Mouse (Mus musculus) spleen, adult 10 weeks (tissue): Measurements from ENCODE around the gene Gm29427. TPM values are rescaled to one million over a fixed set of nuclear protein-coding genes. Genes with fewer than 3 reads are reported as not detected.

Experiments used
- polyA plus RNA-seq: library from polyadenylated mRNA; stranded (reverse); fragments of 350-450 nt; fragmentation: Illumina TruSeq; extraction: RNeasy Lipid Tissue Mini Kit (QIAGEN cat#74804); gene quantifications from one replicate; pipeline ENCODE4 v1.2.3, GENCODE M21; 2015; ENCODE audit warnings: low replicate concordance; ENCODE audit not compliant: insufficient read depth

Gene Gm29427
- polyA plus RNA-seq: 0.28 TPM

DNA sequence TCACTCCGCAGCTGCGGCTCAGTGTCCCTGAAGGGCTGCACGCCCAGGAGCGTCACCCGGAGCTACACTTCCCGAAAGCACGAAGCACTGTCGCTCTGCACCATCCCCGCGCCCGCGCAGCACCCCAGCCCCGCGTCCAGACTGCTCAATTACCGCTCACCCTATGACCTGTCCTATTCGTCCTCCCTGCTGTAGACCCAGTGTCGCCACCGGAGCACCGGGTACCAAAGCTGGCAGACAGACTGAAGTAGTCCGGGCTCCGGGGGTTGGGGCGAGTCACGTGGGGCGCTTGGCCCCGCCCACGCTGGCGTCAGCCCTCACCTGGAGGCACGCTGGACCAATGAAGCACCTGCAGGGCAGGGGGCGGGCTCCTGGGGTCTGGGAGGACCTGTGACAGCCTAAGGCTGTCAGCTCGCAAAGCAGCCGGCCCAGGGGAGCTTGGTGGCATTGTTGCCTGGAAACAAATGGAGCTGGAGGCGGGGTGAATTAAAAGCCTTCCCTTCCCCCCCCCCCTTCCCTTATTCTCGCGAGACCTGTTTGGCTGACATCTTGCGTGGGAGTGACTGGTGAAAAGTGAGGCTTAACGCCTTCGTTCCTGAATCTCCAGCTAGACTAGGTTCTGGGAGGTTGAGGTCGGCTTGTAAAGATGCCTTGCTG lies at the start of gene Gm29427:
TSS of gene Gm29427 (minus strand) at position 239 of the 657 bp plus-strand sequence.

DNA sequence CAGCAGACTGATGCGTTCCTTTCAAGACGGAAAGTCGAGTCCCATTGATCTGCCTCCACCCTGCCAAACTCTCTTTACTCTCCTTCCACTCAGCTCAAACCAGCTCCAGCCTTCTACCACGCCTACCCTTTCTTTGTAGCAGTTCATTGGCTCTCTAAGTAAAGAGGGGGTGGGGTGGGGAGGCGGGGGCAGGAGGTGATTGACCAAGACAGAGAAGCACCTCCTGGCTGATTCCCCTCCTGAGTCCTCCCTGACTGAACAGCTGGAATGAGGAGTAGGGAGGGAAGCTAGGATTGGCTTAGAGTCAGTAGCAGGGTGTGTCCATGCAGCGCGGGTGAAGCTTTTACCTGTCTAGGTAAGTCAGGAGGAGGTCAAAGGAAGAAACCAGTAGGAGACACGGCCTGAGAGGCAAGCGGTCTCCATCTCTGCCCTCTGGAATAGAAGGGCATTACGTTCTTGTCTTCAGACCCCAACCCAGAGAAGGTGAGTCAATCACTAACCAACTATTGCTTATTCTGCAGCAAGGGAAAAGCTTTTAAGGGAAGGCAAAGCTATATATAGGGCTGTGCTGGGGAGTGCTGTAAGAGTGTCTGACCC lies 16.2 kb upstream of the Gm29427 start, which contains the start of gene AA986860:
TSS of gene AA986860 (plus strand) at position 236 of the 597 bp plus-strand sequence.

DNA sequence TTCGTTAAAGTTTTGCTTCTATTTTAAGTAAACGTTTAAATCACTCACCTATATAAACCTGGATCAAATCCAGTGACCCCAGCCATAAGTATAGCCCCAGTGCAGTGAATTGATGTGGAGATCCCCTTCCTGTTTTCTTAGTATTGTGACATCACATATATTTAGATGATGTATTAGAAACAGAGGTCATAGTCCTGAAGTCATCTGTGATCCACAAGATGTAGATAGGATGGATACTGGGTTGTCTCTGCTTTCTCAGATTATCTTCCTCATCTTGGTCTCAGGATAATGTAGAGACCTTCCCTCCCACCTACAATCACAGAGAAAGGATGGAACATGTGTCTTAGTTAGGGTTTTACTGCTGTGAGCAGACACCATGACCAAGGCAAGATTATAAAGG lies 13.6 kb upstream of the Gm29427 start, which contains the start of gene Pfkfb2:
TSS of gene Pfkfb2 (minus strand) at position 101 of the 400 bp plus-strand sequence.

DNA sequence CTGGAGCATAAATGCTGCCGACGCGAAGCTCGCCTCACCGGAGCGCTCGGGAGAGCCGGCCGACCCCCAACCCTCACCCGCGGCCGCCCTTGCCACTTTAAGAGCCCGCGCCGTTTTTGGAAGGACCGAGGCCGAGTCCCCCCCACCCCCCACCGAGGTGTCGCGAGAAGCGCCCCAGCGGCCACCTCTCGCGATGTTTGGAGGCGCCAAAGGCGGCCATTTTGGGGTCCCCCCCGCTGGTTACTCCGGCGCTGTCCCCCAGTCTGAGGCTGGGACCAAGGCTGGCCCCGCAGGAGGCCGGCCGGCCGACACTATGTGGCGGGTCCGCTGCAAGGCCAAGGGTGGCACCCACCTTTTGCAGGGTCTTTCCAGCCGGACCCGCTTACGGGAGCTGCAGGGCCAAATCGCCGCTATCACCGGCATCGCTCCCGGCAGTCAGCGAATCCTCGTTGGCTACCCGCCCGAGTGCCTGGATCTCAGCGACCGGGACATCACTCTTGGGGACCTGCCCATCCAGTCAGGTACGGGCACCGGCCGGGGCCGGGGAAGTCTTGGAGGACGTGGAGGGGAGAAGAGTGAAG lies 1.8 kb upstream of the Gm29427 start, which contains the start of gene Yod1:
TSS of gene Yod1 (plus strand) at position 37 of the 581 bp plus-strand sequence.

DNA sequence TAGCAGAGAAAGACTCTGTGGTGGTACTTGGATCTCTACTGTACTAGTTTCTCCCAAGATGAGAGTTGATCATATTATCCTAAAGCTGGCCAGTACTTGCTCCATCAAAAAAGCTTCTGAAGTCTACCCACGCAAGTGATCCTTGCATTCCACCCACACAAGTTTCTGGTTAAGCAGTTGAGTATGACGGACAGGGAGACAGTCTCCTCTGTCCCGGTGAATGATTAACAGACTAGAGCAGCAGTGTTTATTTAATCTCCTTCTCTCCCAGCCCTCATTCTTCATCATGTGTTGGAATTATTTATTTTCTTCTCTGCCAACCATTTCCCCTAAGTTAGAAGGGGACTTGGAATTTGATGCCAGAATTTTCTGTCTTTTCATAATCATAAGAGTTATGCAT lies 54.1 kb downstream of the Gm29427 start, which contains the start of gene C4bp:
TSS of gene C4bp (minus strand) at position 179 of the 400 bp plus-strand sequence.

DNA sequence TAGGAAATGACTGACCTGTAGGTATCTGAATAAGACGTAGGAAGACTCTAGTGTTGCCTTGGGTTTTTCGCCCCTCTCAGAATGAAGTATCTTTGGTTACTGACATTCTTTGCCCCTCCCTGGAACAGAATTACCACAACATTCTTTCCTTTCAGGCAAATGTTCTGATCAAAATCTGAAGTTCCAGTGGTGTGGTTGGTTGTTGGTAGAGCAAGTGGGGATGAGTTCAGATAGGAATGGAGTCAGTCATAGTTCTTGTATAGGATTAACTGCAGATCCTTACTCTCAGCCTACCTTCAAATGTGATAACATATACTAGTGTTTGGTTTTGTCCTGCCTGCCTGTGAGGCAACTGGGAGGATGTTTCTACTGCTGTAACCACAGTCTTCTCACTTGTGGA lies 86.1 kb downstream of the Gm29427 start, which contains the start of gene Zp3r:
TSS of gene Zp3r (minus strand) at position 101 of the 400 bp plus-strand sequence.

Other genes starting within 250 kb of the Gm29427 start
- not detected for gene Zp3r, start 86.2 kb downstream of the Gm29427 start, polyA plus RNA-seq
- gene C4bp, start 54.2 kb downstream of the Gm29427 start, polyA plus RNA-seq: not detected
- gene Yod1, start 1.5 kb upstream of the Gm29427 start, polyA plus RNA-seq: 14.2 TPM
- gene Pfkfb2, start 13.5 kb upstream of the Gm29427 start, polyA plus RNA-seq: 23.9 TPM
- 0.59 TPM for gene AA986860, start 16.2 kb upstream of the Gm29427 start, polyA plus RNA-seq
- gene Fcamr, start 85.1 kb upstream of the Gm29427 start, polyA plus RNA-seq: 3.6 TPM
- gene Pigr, start 110.9 kb upstream of the Gm29427 start, polyA plus RNA-seq: 1.0 TPM
- gene Fcmr, start 149.9 kb upstream of the Gm29427 start, polyA plus RNA-seq: 489 TPM
- not detected for gene Il24, start 171.7 kb upstream of the Gm29427 start, polyA plus RNA-seq
- gene Il20, start 195.7 kb upstream of the Gm29427 start, polyA plus RNA-seq: not detected
- not detected for gene Il19, start 224.3 kb upstream of the Gm29427 start, polyA plus RNA-seq